Mouse (Mus musculus): ENCODE results near the gene Slit1.

The Slit1 gene

DNA sequence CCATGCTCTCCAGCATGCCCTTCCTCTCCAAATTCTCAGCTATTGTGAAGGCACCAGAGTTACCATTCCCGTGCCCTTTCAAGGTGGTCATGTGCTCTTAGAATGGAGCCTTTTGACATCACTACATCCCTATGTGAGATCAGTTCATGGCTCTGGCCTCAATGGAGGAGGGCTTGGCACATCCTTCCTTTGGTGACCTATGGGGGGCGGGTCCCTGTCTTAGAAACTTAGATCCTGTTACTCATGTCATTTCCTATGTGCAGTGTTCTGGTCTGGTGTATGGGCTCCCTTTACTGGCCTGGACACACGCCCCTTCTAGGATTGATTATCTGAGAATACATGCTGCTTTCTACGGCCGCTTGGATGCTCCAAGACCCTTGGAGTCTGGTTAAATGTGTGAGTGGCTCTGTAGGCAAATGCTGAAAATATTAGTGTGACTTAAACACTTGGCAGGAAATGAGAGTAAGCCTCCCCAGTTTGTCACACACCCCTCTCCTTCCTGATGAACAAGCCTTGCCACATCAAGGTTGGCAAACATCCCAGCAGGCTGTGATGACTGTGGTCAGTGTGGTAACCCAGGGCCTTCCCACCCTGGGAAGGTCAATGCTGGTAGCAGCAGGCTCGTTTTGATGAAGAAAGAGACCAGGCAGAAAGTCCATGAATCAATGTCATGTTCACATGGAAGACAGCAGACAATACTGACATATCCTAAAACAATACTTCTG lies 146.1 kb downstream of the Slit1 start:
- DNase-seq (ENCODE audit: low read depth, low spot score) = no peak

DNA sequence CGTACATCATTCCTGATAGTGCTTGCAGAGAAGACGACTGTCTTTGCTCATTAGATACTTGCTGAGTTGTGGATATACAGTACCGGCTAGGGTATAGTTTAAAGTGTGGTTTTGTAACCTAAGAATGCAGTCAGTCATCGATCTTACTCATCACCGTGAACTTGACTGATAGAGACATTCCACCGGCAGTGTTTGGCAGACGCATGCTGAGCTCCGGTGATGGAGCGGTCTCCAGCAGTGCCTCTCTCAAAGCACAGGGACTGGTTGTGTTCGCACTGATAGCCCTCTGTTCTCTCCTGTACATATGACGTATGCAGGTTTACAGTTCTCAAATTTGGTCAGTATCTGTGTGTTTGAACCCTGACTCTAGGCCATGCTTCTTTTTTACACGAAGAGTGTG lies 151.7 kb downstream of the Slit1 start:
- DNase-seq (ENCODE audit: low read depth, low spot score) = no peak

DNA sequence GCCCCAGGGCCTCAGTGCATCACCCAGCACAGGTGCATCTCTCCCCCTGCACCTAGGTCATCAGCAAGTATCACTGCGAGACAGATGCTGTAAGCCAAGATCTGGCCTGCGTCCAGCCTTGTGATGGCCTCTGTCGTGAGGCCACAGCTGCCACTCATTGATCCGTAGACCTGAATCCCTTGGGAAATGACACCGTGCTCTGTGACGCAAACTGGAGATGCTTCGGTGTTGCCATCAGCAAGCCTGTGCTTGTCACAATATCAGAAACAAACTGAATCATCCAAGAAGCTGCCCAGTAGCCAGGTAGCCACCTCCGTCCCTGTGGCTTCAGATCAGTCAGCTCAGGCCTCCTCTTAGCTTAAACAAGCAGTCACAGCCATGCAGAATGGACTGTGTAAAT lies 153.8 kb downstream of the Slit1 start:
- no peak for DNase-seq (ENCODE audit: low read depth, low spot score)

DNA sequence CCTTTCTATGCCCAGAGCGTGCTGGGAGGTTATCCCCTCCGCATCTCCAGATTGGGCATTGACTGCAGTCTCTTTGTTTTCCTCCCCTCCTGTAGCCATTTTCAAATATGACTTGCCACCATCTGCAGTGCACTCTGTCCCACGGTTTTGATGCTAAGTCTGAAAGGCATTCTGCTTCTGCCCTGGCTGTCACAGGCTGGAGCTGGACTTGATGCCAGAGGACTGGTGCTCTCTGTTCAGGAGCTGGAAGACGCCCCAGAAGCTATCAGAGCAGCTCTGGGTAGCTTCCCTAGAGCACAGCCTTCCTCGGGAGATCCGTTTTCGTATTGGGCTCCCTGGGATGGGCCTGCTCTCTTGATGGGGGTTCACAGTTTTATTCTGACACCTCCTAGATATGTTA lies 154.4 kb downstream of the Slit1 start:
- DNase-seq (ENCODE audit: low read depth, low spot score) = no peak

DNA sequence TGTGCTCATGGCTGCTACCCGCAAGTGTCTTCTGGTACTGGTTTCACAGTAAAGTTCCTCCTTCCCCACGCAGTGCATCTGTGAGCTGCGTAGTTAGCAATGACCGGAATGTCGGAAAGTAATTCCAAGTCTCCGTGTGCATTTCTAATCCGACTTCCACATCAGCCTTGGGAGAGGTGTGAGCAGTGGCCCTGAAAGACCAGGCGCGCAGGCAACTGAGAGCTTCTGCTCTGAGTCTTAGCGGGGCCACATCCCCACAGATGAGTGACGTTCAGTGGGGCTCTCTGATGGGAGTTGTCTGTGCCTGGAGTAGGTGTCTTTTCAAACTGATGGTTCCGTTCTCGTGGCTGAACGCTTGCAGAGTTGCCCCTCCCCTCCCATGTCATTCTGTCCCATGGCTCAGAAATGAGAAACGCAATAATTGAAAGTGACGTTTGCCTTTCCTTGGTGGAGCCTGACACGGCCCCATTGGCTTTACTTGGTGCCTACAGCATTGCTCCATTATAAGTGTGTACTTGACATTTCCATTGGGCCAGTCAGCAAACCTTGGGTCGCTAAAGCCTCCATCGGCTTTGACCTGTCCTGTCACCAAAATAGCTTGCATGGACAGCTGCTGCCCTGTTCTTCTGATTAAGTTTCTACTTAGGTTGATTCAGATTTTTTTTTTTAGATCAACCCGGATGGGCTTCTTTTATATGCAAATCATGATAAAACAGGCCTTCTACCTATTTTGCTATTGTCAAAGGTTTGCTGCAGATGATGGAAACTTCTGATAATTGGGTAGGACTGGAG lies 155.8 kb downstream of the Slit1 start:
- no peak for DNase-seq (ENCODE audit: low read depth, low spot score)

DNA sequence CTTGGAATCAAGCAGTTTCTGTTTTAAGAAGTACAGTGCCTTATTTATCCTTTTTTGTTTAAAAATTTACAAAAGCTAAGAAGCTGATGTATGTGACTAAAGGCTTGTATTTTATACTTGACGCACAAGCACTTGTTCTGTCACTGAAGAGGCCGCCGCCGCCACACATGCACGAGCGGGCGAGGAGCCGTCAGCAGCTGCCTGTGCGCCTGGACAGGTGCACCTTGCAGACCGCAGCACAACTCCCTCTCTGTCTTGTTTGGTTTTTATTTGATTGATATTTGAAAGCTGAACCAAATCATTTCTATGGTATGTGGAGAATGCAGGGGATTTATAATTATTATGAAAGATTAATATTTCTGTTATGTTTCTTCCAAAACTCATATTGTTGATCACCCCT lies 156.7 kb downstream of the Slit1 start:
- no peak for DNase-seq (ENCODE audit: low read depth, low spot score)

DNA sequence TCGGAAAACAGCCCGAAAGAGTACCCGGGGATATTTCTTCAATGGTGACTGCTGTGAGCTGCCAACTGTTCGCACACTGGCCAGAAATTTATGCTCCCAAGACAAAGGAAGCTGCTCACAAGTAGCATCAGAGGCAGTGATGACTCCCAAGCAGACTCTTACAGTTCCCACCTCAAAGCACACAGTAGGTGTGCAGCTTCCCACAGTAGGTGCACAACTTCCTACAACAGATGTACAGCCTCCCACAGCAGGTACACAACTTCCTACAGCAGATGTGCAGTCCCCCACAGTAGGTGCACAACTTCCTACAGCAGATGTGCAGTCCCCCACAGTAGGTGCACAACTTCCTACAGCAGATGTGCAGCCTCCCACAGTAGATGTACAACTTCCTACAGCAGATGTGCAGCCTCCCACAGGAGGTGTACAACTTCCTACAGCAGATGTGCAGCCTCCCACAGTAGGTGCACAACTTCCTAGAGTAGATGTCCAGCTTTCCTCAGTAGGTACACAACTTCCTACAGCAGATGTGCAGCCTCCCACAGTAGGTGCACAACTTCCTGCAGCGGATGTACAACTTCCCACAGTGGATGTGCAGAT lies 160.4 kb downstream of the Slit1 start:
- no peak for DNase-seq (ENCODE audit: low read depth, low spot score)

DNA sequence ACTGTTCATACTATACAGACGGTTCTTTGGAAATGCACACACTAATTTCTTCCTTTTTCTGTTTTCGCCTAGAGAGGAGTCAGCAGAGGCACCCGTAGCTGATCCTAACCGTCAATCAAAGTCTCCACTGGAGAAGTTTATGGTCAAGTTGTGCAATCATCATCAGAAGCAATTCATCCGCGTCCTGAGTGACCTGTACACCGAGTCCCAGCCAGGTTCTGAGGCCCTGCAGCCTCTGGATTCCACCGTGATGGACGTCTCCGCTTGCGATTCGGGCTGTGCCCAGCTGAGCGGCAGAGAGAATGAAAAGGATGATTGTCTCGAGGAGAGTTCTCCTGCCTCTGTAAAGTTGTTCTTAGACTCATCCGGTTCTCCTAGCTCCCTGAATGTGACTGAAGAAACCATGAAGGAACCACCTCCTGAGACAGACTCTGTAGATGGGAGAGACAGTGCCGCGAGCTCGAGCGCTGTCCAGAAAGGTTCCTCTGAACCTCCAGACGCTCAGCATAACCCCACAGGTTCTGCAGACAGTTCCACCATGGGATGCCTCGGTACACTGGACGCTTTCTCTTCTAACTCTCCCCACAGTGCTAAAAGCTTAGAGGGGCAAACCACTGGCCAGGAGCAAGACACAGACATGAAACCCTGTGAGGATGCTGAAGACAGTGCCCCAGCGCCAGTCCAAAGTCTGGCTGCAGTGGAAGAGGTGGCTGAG lies 161.6 kb downstream of the Slit1 start, which contains the start of gene Gm340:
TSS of gene Gm340 (plus strand) at position 665 of the 715 bp plus-strand sequence.
- DNase-seq (ENCODE audit: low read depth, low spot score) = no peak

DNA sequence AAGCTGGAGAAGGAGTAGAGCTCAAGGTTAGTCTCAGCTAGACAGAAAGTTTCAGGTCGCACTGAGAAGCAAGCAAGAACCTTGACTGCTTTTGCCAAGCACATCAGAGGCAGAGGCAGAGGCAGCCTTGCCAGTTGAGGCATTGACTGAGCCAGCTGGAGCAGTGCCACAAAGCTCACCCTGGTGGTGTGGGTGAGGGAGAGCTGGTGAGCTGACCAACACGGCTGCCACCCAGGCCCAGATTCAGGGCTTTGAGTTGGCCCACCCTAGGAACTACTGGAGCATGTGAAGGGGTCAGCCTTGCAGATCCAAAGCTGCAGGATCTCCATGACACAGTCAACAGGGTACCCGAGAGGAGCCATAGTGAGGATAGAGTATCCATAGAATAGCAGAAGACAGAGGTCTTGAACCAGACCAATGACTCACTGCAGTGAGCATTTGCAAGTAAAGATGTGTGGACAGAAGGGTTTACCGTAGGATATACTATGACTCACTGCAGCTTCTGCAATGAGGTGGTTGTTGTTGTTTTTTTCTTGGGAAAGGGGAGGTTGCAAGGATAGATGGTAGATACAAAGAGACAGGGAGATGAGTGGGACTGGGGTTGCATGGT lies 164.0 kb downstream of the Slit1 start:
- no peak for DNase-seq (ENCODE audit: low read depth, low spot score)

DNA sequence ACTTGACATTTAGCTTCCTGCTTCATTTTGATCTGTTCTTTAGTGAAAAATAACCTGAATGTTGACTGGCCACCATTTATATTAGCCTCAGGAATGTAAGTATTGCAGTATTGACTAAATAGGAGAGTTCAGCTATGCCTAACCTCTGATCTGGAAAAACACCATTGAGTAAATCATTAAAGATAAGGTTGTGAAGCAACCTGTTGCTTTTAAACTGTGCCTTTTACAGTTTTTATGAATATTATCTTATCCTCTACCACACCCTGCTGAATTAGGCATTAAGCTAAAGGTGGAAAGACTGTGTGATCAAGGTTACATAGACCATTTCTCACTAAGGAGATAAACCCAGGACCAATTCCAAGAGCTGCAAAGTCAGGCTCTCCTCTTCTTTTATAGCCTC lies 165.9 kb downstream of the Slit1 start:
- no peak for DNase-seq (ENCODE audit: low read depth, low spot score)

DNA sequence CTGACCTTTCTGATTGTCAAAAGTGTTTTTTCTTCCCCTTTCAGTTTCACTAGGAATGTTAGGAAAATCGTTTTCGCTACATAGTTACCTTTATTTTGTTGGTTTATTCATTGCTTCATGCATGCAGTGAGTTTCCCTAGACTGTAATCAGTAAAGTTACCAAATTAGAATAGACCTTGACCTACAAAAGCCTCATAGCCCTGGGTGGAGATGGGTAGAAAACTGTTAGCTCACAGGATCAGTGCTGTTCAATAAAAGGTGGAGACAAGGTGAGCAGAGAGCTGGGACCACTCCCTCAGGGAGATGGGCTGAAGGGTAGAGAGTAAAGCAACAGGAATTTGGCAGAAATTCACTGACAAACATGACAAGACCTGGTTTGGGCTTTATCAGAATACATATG lies 169.8 kb downstream of the Slit1 start:
- no peak for DNase-seq (ENCODE audit: low read depth, low spot score)

DNA sequence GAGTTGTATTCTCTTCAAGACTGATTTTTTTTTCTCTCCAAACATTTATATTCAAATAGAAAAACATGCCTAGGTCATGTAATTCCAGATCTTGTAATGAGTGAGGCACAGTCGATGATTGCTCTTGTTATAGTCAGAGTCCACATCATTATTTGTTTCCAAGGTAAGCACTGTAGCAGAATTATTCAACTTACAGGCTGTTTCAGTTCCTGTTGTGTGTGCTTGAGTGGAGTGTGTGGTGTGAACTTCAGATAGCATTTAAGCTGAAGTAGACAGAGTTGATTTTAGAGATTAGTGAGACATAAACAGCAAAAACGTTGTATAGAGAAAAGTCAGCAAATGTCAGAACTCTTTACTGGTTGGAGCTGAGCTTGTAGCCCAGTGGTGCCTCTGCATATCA lies 174.7 kb downstream of the Slit1 start:
- DNase-seq (ENCODE audit: low read depth, low spot score) = no peak

DNA sequence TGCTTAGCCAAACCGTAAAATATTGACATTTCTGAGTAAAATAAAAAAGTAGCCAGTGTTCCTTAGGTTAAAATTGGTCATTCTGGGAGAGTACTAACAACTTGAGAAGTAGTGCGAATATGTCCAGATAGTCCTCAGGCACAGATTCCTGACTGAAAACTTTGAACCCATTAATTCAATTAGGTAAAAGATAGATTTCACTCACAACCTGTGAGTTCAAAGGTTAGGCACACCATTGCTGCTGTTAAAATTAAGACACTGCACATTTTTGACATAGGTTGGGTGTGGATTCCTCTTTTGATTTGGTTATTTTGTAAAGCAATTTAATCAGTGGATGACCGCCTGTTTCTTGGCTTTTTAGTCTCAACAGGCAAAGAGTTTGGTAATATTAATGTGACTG lies 182.6 kb downstream of the Slit1 start:
- DNase-seq (ENCODE audit: low read depth, low spot score) = no peak

DNA sequence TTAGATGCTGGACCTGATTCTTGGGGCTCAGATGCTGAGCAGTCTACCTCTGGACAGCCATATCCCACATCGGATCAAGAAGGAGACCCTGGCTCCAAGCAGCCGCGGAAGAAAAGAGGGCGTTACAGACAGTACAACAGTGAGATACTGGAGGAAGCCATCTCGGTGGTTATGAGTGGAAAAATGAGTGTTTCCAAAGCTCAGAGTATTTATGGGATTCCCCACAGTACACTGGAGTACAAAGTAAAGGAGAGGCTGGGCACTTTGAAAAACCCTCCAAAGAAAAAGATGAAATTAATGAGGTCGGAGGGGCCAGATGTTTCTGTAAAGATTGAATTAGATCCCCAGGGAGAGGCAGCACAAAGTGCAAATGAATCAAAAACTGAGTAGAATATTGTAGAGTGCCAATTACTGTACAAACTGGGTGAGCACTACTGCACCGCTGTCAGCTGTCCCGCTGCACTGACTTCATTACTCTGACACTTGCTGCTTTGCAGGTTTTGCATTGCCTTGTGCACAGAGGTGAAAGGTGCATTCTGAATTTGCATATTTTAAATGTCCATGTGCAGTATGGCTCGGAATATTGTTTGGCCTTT lies 184.5 kb downstream of the Slit1 start:
- no peak for DNase-seq (ENCODE audit: low read depth, low spot score)

DNA sequence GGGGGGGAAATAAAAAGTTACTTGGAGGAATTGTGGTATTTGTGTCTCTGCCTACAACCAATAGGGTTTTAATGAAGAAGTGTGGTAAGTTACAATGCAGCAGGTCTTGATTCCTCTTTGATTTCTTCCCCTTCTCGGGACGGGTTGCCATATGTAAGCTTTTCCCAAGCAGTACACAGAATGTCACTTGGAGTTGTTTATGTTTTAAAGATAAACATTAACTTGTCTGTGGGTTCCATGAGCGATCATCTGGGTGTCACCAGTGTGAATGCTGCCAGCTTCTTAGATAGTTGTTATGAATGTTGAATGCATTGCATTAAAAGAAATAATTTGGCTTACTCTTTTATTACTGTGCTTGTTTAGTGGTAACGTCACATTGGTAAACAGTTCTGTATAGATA lies 186.0 kb downstream of the Slit1 start:
- DNase-seq (ENCODE audit: low read depth, low spot score) = no peak

DNA sequence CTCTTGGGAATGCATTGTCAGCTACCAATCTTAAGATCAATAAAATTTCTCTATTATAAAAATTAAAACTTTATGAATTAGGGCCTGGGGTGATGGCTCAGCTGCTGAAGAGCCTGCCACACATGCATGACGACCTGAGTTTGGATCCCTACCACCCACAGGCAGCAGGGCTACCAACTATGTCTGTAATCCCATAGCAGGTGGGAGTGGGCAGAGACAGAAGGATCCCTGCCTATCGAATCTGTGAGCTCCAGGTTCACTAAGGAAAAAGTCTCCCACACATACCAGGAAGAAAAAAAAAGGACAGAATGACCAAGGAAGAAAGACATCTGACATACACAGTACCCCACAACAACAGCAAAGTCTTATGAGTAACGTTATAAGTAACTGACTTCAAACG lies 186.5 kb downstream of the Slit1 start:
- DNase-seq (ENCODE audit: low read depth, low spot score) = no peak
